Mouse (Mus musculus) MEL (cell line): Measurements from ENCODE around the gene Ywhaq. TPM values are rescaled to one million over a fixed set of nuclear protein-coding genes. Genes with fewer than 3 reads are reported as not detected.

Experiments used
- DNase-seq: peaks from one replicate; pipeline ENCODE4 v3.0.0; 2011; ENCODE audit warnings: low read depth, low spot score
- H3K27ac ChIP-seq: 2 replicates; pipeline ENCODE4 v1.5.1; 2012; ENCODE audit warnings: low read depth, mild to moderate bottlenecking, control low read depth, low read length, moderate library complexity; ENCODE audit not compliant: control insufficient read depth
- H3K27me3 ChIP-seq, 2 experiments: fragments of 150-350 bp in 1 of 2; sonication (generic) in 1 of 2; 2 replicates each; pipeline ENCODE4 v1.6.1; 2012; ENCODE audit warnings: low read length in 2 of 2, mild to moderate bottlenecking in 2 of 2, improper control_type of control experiment in 1 of 2, moderate library complexity in 1 of 2; ENCODE audit not compliant: insufficient read depth in 2 of 2, control insufficient read depth in 1 of 2
- H3K36me3 ChIP-seq, 2 experiments: 2 replicates each; pipeline ENCODE4 v1.6.1; 2012 to 2014; ENCODE audit warnings: low read length in 2 of 2, improper control_type of control experiment in 1 of 2, inconsistent platforms in 1 of 2, mild to moderate bottlenecking in 1 of 2; ENCODE audit not compliant: insufficient read depth in 2 of 2, control insufficient read depth in 1 of 2
- H3K4me1 ChIP-seq, 2 experiments: fragments of 150-350 bp in 1 of 2; sonication (generic) in 1 of 2; 2 replicates each; pipeline ENCODE4 v1.6.1; 2012; ENCODE audit warnings: low read length in 2 of 2, improper control_type of control experiment in 1 of 2, mild to moderate bottlenecking in 1 of 2; ENCODE audit not compliant: insufficient read depth in 2 of 2, control insufficient read depth in 1 of 2
- H3K4me3 ChIP-seq, 2 experiments: fragments of 150-350 bp in 1 of 2; sonication (generic) in 1 of 2; 2 replicates each; pipeline ENCODE4 v1.5.1; 2012; ENCODE audit warnings: low read depth in 2 of 2, low read length in 2 of 2, mild to moderate bottlenecking in 2 of 2, moderate library complexity in 2 of 2, control low read depth in 1 of 2, improper control_type of control experiment in 1 of 2; ENCODE audit not compliant: control insufficient read depth in 1 of 2, insufficient read depth in 1 of 2
- H3K79me2 ChIP-seq: 2 replicates; pipeline ENCODE4 v1.6.1; 2012; ENCODE audit warnings: mild to moderate bottlenecking, low read length, moderate library complexity; ENCODE audit not compliant: control insufficient read depth, poor library complexity, insufficient read depth
- H3K9ac ChIP-seq: 2 replicates; pipeline ENCODE4 v1.6.1; 2012; ENCODE audit warnings: low read depth, mild to moderate bottlenecking, control low read depth, low read length, moderate library complexity; ENCODE audit not compliant: control insufficient read depth, poor library complexity, severe bottlenecking
- H3K9me3 ChIP-seq: fragments of 150-350 bp; sonication (generic); replicated peaks from 2 replicates; pipeline ENCODE4 v1.6.1; 2012; ENCODE audit warnings: mild to moderate bottlenecking, low read length, improper control_type of control experiment, moderate library complexity; ENCODE audit not compliant: insufficient read depth
- CHD2 ChIP-seq: IDR thresholded peaks from 2 replicates; pipeline ENCODE4 v1.6.1; 2011; ENCODE audit warnings: low read length, improper control_type of control experiment
- ELF1 ChIP-seq: IDR thresholded peaks from 2 replicates; pipeline ENCODE4 v1.6.1; 2014; ENCODE audit warnings: low read depth, mild to moderate bottlenecking, inconsistent platforms, low read length, improper control_type of control experiment, moderate library complexity
- ETS1 ChIP-seq: IDR thresholded peaks from 2 replicates; pipeline ENCODE4 v1.6.1; 2012; ENCODE audit warnings: low read depth, mild to moderate bottlenecking, inconsistent platforms, low read length, improper control_type of control experiment, moderate library complexity
- GABPA ChIP-seq: IDR thresholded peaks from 2 replicates; pipeline ENCODE4 v1.6.1; 2012; ENCODE audit warnings: low read depth, mild to moderate bottlenecking, inconsistent platforms, low read length, improper control_type of control experiment, moderate library complexity
- HCFC1 ChIP-seq: IDR thresholded peaks from 2 replicates; pipeline ENCODE4 v1.6.1; 2012; ENCODE audit warnings: low read depth, mild to moderate bottlenecking, inconsistent platforms, low read length, improper control_type of control experiment, moderate library complexity
- KAT2A ChIP-seq: conservative IDR thresholded peaks from 2 replicates; pipeline ENCODE4 v1.6.1; 2012; ENCODE audit warnings: low read depth, low read length, improper control_type of control experiment, inconsistent platforms
- MAFK ChIP-seq: IDR thresholded peaks from 2 replicates; pipeline ENCODE4 v1.6.1; 2011; ENCODE audit warnings: low read depth, mild to moderate bottlenecking, low read length, improper control_type of control experiment, borderline replicate concordance
- MXI1 ChIP-seq: IDR thresholded peaks from 2 replicates; pipeline ENCODE4 v1.6.1; 2011; ENCODE audit warnings: mild to moderate bottlenecking, low read depth, low read length, improper control_type of control experiment
- POLR2A ChIP-seq, 2 experiments: IDR thresholded peaks; 2 replicates each; pipeline ENCODE4 v1.6.1; 2011 to 2012; ENCODE audit warnings: low read length in 2 of 2, mild to moderate bottlenecking in 2 of 2, control low read depth in 1 of 2, improper control_type of control experiment in 1 of 2, low read depth in 1 of 2, moderate library complexity in 1 of 2; ENCODE audit not compliant: control insufficient read depth in 1 of 2, insufficient read depth in 1 of 2, poor library complexity in 1 of 2
- POLR2AphosphoS2 ChIP-seq: IDR thresholded peaks from 2 replicates; pipeline ENCODE4 v1.6.1; 2011; ENCODE audit warnings: low read length, improper control_type of control experiment
- RCOR1 ChIP-seq: IDR thresholded peaks from 2 replicates; pipeline ENCODE4 v1.6.1; 2012; ENCODE audit warnings: low read depth, mild to moderate bottlenecking, inconsistent platforms, low read length, improper control_type of control experiment
- SIN3A ChIP-seq: IDR thresholded peaks from 2 replicates; pipeline ENCODE4 v1.6.1; 2012; ENCODE audit warnings: low read length, improper control_type of control experiment, inconsistent platforms
- SMC3 ChIP-seq: IDR thresholded peaks from 2 replicates; pipeline ENCODE4 v1.6.1; 2011; ENCODE audit warnings: low read depth, low read length, improper control_type of control experiment
- TAL1 ChIP-seq: IDR thresholded peaks from 2 replicates; pipeline ENCODE4 v1.6.1; 2012; ENCODE audit warnings: mild to moderate bottlenecking, inconsistent platforms, low read length, moderate library complexity, mixed read lengths
- TCF12 ChIP-seq: IDR thresholded peaks from 2 replicates; pipeline ENCODE4 v1.6.1; 2014; ENCODE audit warnings: low read depth, mild to moderate bottlenecking, inconsistent platforms, low read length, improper control_type of control experiment, moderate library complexity
- UBTF ChIP-seq: IDR thresholded peaks from 2 replicates; pipeline ENCODE4 v1.6.1; 2012; ENCODE audit warnings: low read depth, mild to moderate bottlenecking, inconsistent platforms, low read length, improper control_type of control experiment, moderate library complexity, borderline replicate concordance; ENCODE audit not compliant: insufficient read depth
- USF2 ChIP-seq, 2 experiments: IDR thresholded peaks; 2 replicates each; pipeline ENCODE4 v1.6.1; 2011 to 2012; ENCODE audit warnings: improper control_type of control experiment in 2 of 2, low read length in 2 of 2, borderline replicate concordance in 1 of 2, inconsistent platforms in 1 of 2, low read depth in 1 of 2, mild to moderate bottlenecking in 1 of 2; ENCODE audit not compliant: insufficient read depth in 1 of 2
- ZKSCAN1 ChIP-seq: IDR thresholded peaks from 2 replicates; pipeline ENCODE4 v1.6.1; 2012; ENCODE audit warnings: low read depth, mild to moderate bottlenecking, inconsistent platforms, low read length, improper control_type of control experiment, moderate library complexity
- ZNF384 ChIP-seq: IDR thresholded peaks from 2 replicates; pipeline ENCODE4 v1.6.1; 2012; ENCODE audit warnings: low read depth, mild to moderate bottlenecking, inconsistent platforms, low read length, improper control_type of control experiment
- polyA plus RNA-seq, 2 experiments: library from polyadenylated mRNA; stranded (reverse) in 1 of 2; unstranded in 1 of 2; fragments of >175 nt in 1 of 2; fragments of >200 nt in 1 of 2; gene quantifications; 2 replicates each; pipeline versions ENCODE4 v1.2.1 to v1.2.4; 2012; ENCODE audit warnings: low replicate concordance in 2 of 2, low read depth in 1 of 2; ENCODE audit not compliant: insufficient read length in 2 of 2, insufficient read depth in 1 of 2, missing spikeins in 1 of 2
- total RNA-seq: library from RNA; depleted of rRNA; stranded (reverse); fragments of 300-350 nt; gene quantifications from 2 replicates; pipeline ENCODE4 v1.2.3, GENCODE M21; 2012

The Ywhaq gene
- total and polyA plus RNA-seq, 3 experiments = 99.2 to 102 TPM; not detected in 1

DNA sequence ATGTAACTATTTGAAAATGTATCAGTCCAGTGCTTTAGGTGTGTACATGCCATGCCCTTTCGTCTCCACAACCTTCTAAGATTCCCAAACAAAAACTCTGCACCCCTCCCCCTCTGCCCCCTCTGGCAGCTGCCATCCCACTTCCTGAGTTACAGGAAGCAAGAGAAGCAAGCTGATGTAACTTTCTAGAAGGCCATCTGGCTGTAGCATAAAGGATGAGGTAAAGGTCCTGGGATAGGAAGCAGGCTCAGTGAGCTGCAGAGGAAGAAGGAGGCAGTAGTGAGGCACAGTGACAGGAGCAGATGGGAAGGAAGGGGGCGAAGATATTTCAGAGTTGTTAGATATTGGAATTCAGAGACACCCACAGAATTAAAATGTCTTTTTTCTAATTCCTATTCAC lies 13.6 kb upstream of the Ywhaq start:
- TF ChIP-seq ZNF384 (no peak), SMC3 (no peak), POLR2AphosphoS2 (no peak), MAFK (no peak), TCF12 (no peak), ETS1 (no peak), POLR2A (IDR thresholded peaks at IDR 0.05; ENCODE audit: control insufficient read depth in 1 of 2, insufficient read depth in 1 of 2, low read depth in 1 of 2, low read length in 2 of 2, poor library complexity in 1 of 2) (no peak), SIN3A (no peak), ELF1 (no peak), TAL1 (no peak), RCOR1 (no peak), CHD2 (no peak)
- TF ChIP-seq, all 39 proteins: peak for 0
- Histone ChIP-seq H3K4me3 (no peak overlapping the region), H3K9ac (no peak overlapping the region), H3K36me3 (no peaks in the 10 kb centered on the region), H3K79me2 (no peaks in the 10 kb centered on the region), H3K4me1 (no peaks in the 10 kb centered on the region), H3K9me3 (no peaks in the 10 kb centered on the region), H3K27ac (no peak overlapping the region), H3K27me3 (no peaks in the 10 kb centered on the region)
- DNase-seq = no peak

DNA sequence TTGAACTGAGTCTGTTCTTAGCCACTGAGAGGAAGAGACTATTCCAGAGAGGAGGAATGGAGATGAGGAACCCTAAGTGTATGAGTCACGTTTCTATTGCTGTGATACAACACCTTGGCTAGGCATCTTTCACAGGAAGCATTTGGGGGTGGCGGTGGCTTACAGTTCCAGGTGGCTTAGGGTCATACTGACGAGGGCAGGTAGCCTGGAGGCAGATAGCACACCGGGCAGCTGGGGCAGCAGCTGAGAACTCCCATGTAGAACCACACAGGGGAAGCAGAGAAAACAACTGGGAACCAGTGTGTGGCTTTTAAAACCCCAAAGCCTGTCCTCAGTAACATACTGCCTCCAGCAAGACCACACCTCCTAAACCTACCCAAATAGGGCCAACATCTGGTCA lies 12.7 kb upstream of the Ywhaq start:
- Histone ChIP-seq H3K36me3 (no peaks in the 10 kb centered on the region), H3K9ac (no peak overlapping the region), H3K4me3 (no peak overlapping the region), H3K4me1 (no peaks in the 10 kb centered on the region), H3K79me2 (no peaks in the 10 kb centered on the region), H3K27me3 (no peaks in the 10 kb centered on the region), H3K9me3 (no peaks in the 10 kb centered on the region), H3K27ac (no peak overlapping the region)
- TF ChIP-seq MXI1 (no peak), TAL1 (no peak), POLR2A (IDR thresholded peaks at IDR 0.05; ENCODE audit: control insufficient read depth in 1 of 2, insufficient read depth in 1 of 2, low read depth in 1 of 2, low read length in 2 of 2, poor library complexity in 1 of 2) (no peak), HCFC1 (no peak), ZKSCAN1 (no peak), SMC3 (no peak), CHD2 (no peak), ZNF384 (no peak)
- DNase-seq = no peak

GRCm38 (mm10) chr12:21429021-21429420 lies 11.6 kb upstream of the Ywhaq start:
- no peak for DNase-seq
- no peak overlapping the region for H3K9ac ChIP-seq
- no peaks in the 10 kb centered on the region for H3K79me2 ChIP-seq
- H3K4me3 ChIP-seq = no peak overlapping the region
- no peak overlapping the region for H3K27ac ChIP-seq
- H3K4me1 ChIP-seq = no peaks in the 10 kb centered on the region
- no peak for TF ChIP-seq RCOR1
- TF ChIP-seq KAT2A = no peak
- no peak for TF ChIP-seq UBTF
- TF ChIP-seq SMC3 = no peak
- no peak for TF ChIP-seq USF2 (IDR thresholded peaks at IDR 0.05; ENCODE audit: borderline replicate concordance in 1 of 2, insufficient read depth in 1 of 2, low read depth in 1 of 2, low read length in 2 of 2)
- TF ChIP-seq ZKSCAN1 = no peak
- no peak for TF ChIP-seq GABPA
- no peaks in the 10 kb centered on the region for H3K9me3 ChIP-seq
- no peaks in the 10 kb centered on the region for H3K36me3 ChIP-seq
- no peaks in the 10 kb centered on the region for H3K27me3 ChIP-seq
